Mouse (Mus musculus) heart, postnatal 0 days (tissue): Measurements from ENCODE around the gene Akr1c19.

ENCODE experiments used
- CTCF ChIP-seq: IDR thresholded peaks from 2 replicates; pipeline ENCODE4 v1.5.1; 2016; ENCODE audit warnings: antibody characterized with exemption, control low read depth, low read depth
- EP300 ChIP-seq: IDR thresholded peaks from 2 replicates; pipeline ENCODE4 v1.6.1; 2016; ENCODE audit warnings: antibody characterized with exemption, low read depth

GRCm38 (mm10) chr13:4296991-4297390, 68.5 kb downstream of the Akr1c19 start:
- no peak for TF ChIP-seq CTCF
- TF ChIP-seq EP300: no peak
